Mouse (Mus musculus) neural tube, embryonic 10.5 days (tissue): ENCODE data around the gene Mcmbp.
"Not testable (repeated sequence)": the region's sequence is repeated elsewhere in the genome, so short reads cannot be mapped to it uniquely, and the experiment has no call there.

Experiments
- DNase-seq: peaks from one replicate; pipeline ENCODE4 v3.0.0-alpha.2; 2017; ENCODE audit warnings: low spot score; ENCODE audit errors: extremely low spot score

Mcmbp gene

GRCm38 (mm10) chr7:128717991-128718390 is 22.3 kb downstream of the Mcmbp start:
- no peak for DNase-seq

- DNase-seq, result peak; percentile 65
These were observed 34.6 kb downstream of the Mcmbp start for GRCm38 (mm10) chr7:128705735-128706134.

- not testable (repeated sequence) for DNase-seq
These were observed 40.3 kb downstream of the Mcmbp start for GRCm38 (mm10) chr7:128699959-128700358.

GRCm38 (mm10) chr7:128694848-128695247 is 45.4 kb downstream of the Mcmbp start:
- DNase-seq, result no peak

GRCm38 (mm10) chr7:128692163-128692562 is 48.1 kb downstream of the Mcmbp start:
- DNase-seq, result no peak

- DNase-seq, result peak; percentile 24
These were observed 49.5 kb downstream of the Mcmbp start for GRCm38 (mm10) chr7:128690796-128691195.

GRCm38 (mm10) chr7:128690070-128690469 is 50.2 kb downstream of the Mcmbp start:
- peak; percentile 88 for DNase-seq

GRCm38 (mm10) chr7:128689347-128689746 is 50.9 kb downstream of the Mcmbp start:
- DNase-seq, result no peak

- DNase-seq, result peak; percentile 78
These were observed 52.3 kb downstream of the Mcmbp start for GRCm38 (mm10) chr7:128687821-128688564.

GRCm38 (mm10) chr7:128678546-128678945 is 61.7 kb downstream of the Mcmbp start:
- DNase-seq, result no peak

GRCm38 (mm10) chr7:128672408-128673010 is 67.8 kb downstream of the Mcmbp start:
- DNase-seq, result peak; percentile 44

GRCm38 (mm10) chr7:128671952-128672351 is 68.3 kb downstream of the Mcmbp start:
- DNase-seq, result no peak

- no peak for DNase-seq
These were observed 71.5 kb downstream of the Mcmbp start for GRCm38 (mm10) chr7:128668831-128669230.

- DNase-seq, result no peak
These were observed 72.5 kb downstream of the Mcmbp start for GRCm38 (mm10) chr7:128667788-128668187.

- no peak for DNase-seq
These were observed 75.4 kb downstream of the Mcmbp start for GRCm38 (mm10) chr7:128664861-128665377.

GRCm38 (mm10) chr7:128663906-128664305 is 76.4 kb downstream of the Mcmbp start:
- DNase-seq, result no peak

- DNase-seq, result no peak
These were observed 83.3 kb downstream of the Mcmbp start for GRCm38 (mm10) chr7:128656970-128657369.
